Mouse (Mus musculus): ENCODE data around the gene Nmur2.

GRCm38 (mm10) chr11:56013510-56014057 is 27.2 kb downstream of the Nmur2 start:
- TF ChIP-seq ZC3H11A (IDR thresholded peaks at IDR 0.05; ENCODE audit: borderline replicate concordance, low read depth, low read length) (no peak), HCFC1 (IDR thresholded peaks at IDR 0.05; ENCODE audit: borderline replicate concordance, insufficient read depth, low read length) (no peak), MAFK (IDR thresholded peaks at IDR 0.05; ENCODE audit: insufficient read depth, low read depth, low read length) (no peak), ZNF384 (IDR thresholded peaks at IDR 0.05; ENCODE audit: low read depth, low read length) (no peak)
